Mouse (Mus musculus) hindbrain, embryonic 16.5 days (tissue): ENCODE data around the gene Cdon. TPM values are rescaled to one million over a fixed set of nuclear protein-coding genes. Genes with fewer than 3 reads are reported as not detected.

Experiments
- ATAC-seq: fragments of 200-750 bp; cut with Nextera tagmentation; 2 replicates; pipeline ENCODE4 v1.8.0; 2017; ENCODE audit warnings: moderate TSS enrichment, moderate library complexity
- H3K27ac ChIP-seq: fragments of 300-500 bp; sonication (generic); 2 replicates; pipeline ENCODE4 v1.5.1; 2014; ENCODE audit warnings: low read depth, mild to moderate bottlenecking, control low read depth, low read length, moderate library complexity
- H3K27me3 ChIP-seq: fragments of 300-500 bp; sonication (generic); replicated peaks from 2 replicates; pipeline ENCODE4 v1.6.1; 2014; ENCODE audit warnings: low read length; ENCODE audit not compliant: control insufficient read depth, insufficient read depth
- H3K36me3 ChIP-seq: fragments of 300-500 bp; sonication (generic); 2 replicates; pipeline ENCODE4 v1.6.1; 2014; ENCODE audit warnings: mild to moderate bottlenecking, low read length, moderate library complexity, mixed read lengths; ENCODE audit not compliant: control insufficient read depth, insufficient read depth
- H3K4me1 ChIP-seq: fragments of 300-500 bp; sonication (generic); 2 replicates; pipeline ENCODE4 v1.6.1; 2014; ENCODE audit warnings: low read depth, low read length; ENCODE audit not compliant: control insufficient read depth, insufficient read depth
- H3K4me2 ChIP-seq: fragments of 300-500 bp; sonication (generic); 2 replicates; pipeline ENCODE4 v1.6.1; 2014; ENCODE audit warnings: mild to moderate bottlenecking, low read length, control low read depth, moderate library complexity
- H3K4me3 ChIP-seq: fragments of 300-500 bp; sonication (generic); 2 replicates; pipeline ENCODE4 v1.5.1; 2014; ENCODE audit warnings: mild to moderate bottlenecking, low read length, control low read depth, moderate library complexity
- H3K9ac ChIP-seq: fragments of 300-500 bp; sonication (generic); 2 replicates; pipeline ENCODE4 v1.6.1; 2014; ENCODE audit warnings: low read depth, mild to moderate bottlenecking, control low read depth, low read length, moderate library complexity
- H3K9me3 ChIP-seq: fragments of 300-500 bp; sonication (generic); 2 replicates; pipeline ENCODE4 v1.6.1; 2014; ENCODE audit warnings: mild to moderate bottlenecking, low read length, moderate library complexity; ENCODE audit not compliant: control insufficient read depth
- WGBS: fragments of 180-500 bp; shearing (Covaris S2); extraction: QIAGEN DNeasy Blood & Tissue Kit; methylation state at CpG from one replicate; pipeline ENCODE4 v1.1.7; 2014; 5-methylcytosine and 5-hydroxymethylcytosine counted together
- polyA plus RNA-seq: library from polyadenylated mRNA; unstranded; fragments of >200 nt; fragmentation: Nextera tagmentation; extraction: Ambion mirVana; gene quantifications from 2 replicates; pipeline ENCODE4 v1.2.1, GENCODE M21; 2015

Gene Cdon
- polyA plus RNA-seq, 1 experiment from 2014 or later: 3.7 TPM

- Histone ChIP-seq H3K27me3 (no peaks in the 10 kb centered on the region; the same call in 1 of the 2 replicates), H3K4me2 (no peak overlapping the region), H3K9ac (no peak overlapping the region), H3K36me3 (peaks cover 2% of the 10 kb centered on the region), H3K27ac (no peak overlapping the region), H3K4me3 (no peak overlapping the region), H3K9me3 (no peaks in the 10 kb centered on the region), H3K4me1 (peaks cover 2% of the 10 kb centered on the region; the same call in 1 of the 2 replicates)
- WGBS: 63% methylated on average over 13 of the region's 13 CpGs
- no peak for ATAC-seq
Measured at GRCm38 (mm10) chr9:35539001-35539750, 118.2 kb downstream of the Cdon start.

DNA sequence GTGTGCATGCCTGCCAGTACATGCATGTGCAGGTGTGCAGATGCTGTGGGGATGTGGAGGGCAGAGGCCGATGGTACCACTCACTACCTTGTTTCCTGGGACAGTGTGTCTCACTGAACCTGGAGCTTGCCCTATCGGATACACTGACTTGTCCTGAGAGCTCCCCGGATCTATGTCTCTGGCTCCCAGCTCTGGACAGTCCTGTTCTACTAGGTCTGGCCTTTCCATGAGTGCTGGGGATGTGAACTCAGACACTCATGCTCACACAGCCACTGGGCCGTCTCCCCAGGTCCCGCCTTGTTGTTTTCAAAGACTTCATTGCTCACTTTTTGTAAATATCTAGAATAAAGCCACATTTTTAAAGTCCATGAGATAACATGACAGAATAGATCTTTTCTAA, 120.1 kb downstream of the Cdon start:
- H3K27me3 ChIP-seq: no peaks in the 10 kb centered on the region
- H3K4me2 ChIP-seq: no peak overlapping the region
- H3K36me3 ChIP-seq: peaks cover 2% of the 10 kb centered on the region
- WGBS: 84% methylated on average over 5 of the region's 5 CpGs
- no peaks in the 10 kb centered on the region for H3K9me3 ChIP-seq
- ATAC-seq: no peak
- no peak overlapping the region for H3K27ac ChIP-seq
- H3K9ac ChIP-seq: no peak overlapping the region
- no peak overlapping the region for H3K4me3 ChIP-seq
- H3K4me1 ChIP-seq: no peaks in the 10 kb centered on the region

DNA sequence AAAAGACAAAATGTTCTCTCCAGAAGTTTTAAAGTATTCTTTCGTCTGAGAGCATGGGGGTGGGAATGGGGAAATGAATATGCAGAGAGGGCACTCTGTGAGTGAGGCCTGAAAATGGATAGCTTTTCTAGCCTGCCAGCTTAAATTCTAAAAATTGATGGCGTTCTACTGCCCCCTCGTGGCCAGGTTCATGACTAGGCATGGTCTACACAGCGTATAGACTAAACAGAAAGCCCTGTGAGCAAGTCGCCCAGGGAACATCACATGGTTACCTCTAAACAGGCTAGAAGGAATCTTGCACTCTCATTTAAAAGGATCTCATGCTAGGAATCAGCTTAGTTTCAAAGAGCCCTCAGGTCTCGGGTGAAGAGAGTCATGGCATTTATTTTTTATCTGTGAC, 120.6 kb downstream of the Cdon start:
- WGBS: 8% methylated on average over 6 of the region's 6 CpGs
- peak; percentile 73 for ATAC-seq
- no peak overlapping the region for H3K27ac ChIP-seq

DNA sequence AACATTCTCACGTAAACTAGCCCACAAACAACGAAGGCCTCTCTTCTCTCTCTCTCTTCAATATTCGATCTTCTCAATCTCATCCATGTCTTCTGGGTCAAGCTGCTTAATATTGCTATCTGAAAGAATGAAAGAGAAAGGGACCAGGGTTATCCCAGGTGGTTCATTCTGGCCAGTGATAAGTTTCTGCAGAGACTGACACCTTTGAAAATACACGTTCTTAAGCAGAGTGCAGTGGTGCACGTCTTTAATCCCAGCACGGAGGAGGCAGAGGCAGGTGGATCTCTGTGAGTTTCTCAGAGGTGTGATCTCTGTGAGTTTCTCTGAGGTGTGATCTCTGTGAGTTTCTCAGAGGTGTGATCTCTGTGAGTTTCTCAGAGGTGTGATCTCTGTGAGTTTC, 121.0 kb downstream of the Cdon start:
- 70% methylated on average over 6 of the region's 6 CpGs for WGBS
- Histone ChIP-seq H3K36me3 (peaks cover 4% of the 10 kb centered on the region), H3K9ac (no peak overlapping the region), H3K27ac (no peak overlapping the region), H3K9me3 (no peaks in the 10 kb centered on the region), H3K27me3 (no peaks in the 10 kb centered on the region), H3K4me1 (no peaks in the 10 kb centered on the region), H3K4me2 (no peak overlapping the region), H3K4me3 (no peak overlapping the region)
- ATAC-seq: no peak

More for the DNA sequence above, 120.6 kb downstream of the Cdon start:
- H3K27me3 ChIP-seq: no peaks in the 10 kb centered on the region
- no peak overlapping the region for H3K4me3 ChIP-seq
- H3K9me3 ChIP-seq: no peaks in the 10 kb centered on the region
- no peak overlapping the region for H3K4me2 ChIP-seq
- H3K4me1 ChIP-seq: no peaks in the 10 kb centered on the region
- H3K36me3 ChIP-seq: peaks cover 2% of the 10 kb centered on the region
- no peak overlapping the region for H3K9ac ChIP-seq

GRCm38 (mm10) chr9:35543099-35543860, 122.4 kb downstream of the Cdon start:
- no peak for ATAC-seq
- Histone ChIP-seq H3K27me3 (no peaks in the 10 kb centered on the region), H3K4me3 (no peak overlapping the region), H3K4me2 (no peak overlapping the region), H3K27ac (no peak overlapping the region), H3K36me3 (peaks cover 5% of the 10 kb centered on the region), H3K9ac (no peak overlapping the region), H3K9me3 (no peaks in the 10 kb centered on the region), H3K4me1 (no peaks in the 10 kb centered on the region)
- WGBS: 86% methylated on average over 14 of the region's 14 CpGs

DNA sequence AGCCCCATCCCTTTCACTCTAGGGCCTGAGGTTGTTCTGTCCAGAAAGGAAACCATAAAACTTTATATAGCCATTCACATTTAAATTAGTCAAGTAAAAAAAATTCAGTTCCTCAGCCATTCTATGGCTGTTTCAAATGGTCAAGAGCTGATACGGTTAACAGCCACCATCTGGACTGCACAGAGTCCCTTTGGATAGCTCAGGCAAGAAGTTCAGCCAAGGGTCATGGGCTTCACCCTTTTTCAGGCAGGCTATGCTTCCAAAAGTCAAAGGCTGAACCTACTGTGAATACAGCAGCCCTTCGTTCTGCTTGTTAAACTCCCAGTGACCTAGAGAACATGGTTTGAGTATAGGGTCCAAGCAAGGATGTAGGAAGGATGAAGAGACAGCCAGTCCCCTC, 123.7 kb downstream of the Cdon start:
- WGBS: 66% methylated on average over 2 of the region's 2 CpGs
- no peak overlapping the region for H3K4me2 ChIP-seq
- peaks cover 5% of the 10 kb centered on the region for H3K36me3 ChIP-seq

GRCm38 (mm10) chr9:35545704-35546103, 124.8 kb downstream of the Cdon start:
- Histone ChIP-seq H3K4me1 (no peaks in the 10 kb centered on the region), H3K27me3 (no peaks in the 10 kb centered on the region), H3K9ac (no peak overlapping the region), H3K4me2 (no peak overlapping the region), H3K27ac (no peak overlapping the region), H3K9me3 (no peaks in the 10 kb centered on the region), H3K36me3 (peaks cover 5% of the 10 kb centered on the region; the same call in 1 of the 2 replicates), H3K4me3 (no peak overlapping the region)
- ATAC-seq: no peak
- WGBS: 77% methylated on average over 12 of the region's 12 CpGs

More for the DNA sequence above, 123.7 kb downstream of the Cdon start:
- Histone ChIP-seq H3K27ac (no peak overlapping the region), H3K9ac (no peak overlapping the region), H3K4me1 (no peaks in the 10 kb centered on the region), H3K27me3 (no peaks in the 10 kb centered on the region), H3K4me3 (no peak overlapping the region), H3K9me3 (no peaks in the 10 kb centered on the region)
- ATAC-seq: no peak

- H3K4me3 ChIP-seq: no peak overlapping the region
- no peak overlapping the region for H3K9ac ChIP-seq
- no peaks in the 10 kb centered on the region for H3K9me3 ChIP-seq
- H3K4me2 ChIP-seq: no peak overlapping the region
- no peak for ATAC-seq
- no peaks in the 10 kb centered on the region for H3K4me1 ChIP-seq
- H3K27ac ChIP-seq: no peak overlapping the region
- no peaks in the 10 kb centered on the region for H3K27me3 ChIP-seq
- peaks cover 5% of the 10 kb centered on the region; the same call in 1 of the 2 replicates for H3K36me3 ChIP-seq
- WGBS: 87% methylated on average over 9 of the region's 9 CpGs
Measured at GRCm38 (mm10) chr9:35546745-35547144, 125.8 kb downstream of the Cdon start.

- Histone ChIP-seq H3K4me2 (no peak overlapping the region), H3K9ac (no peak overlapping the region), H3K36me3 (0 out of 2 replicates have a peak, but pooled peaks cover 3% of the 10 kb centered on the region), H3K4me1 (no peaks in the 10 kb centered on the region), H3K27me3 (no peaks in the 10 kb centered on the region), H3K27ac (no peak overlapping the region), H3K4me3 (no peak overlapping the region), H3K9me3 (no peaks in the 10 kb centered on the region)
- ATAC-seq: no peak
- WGBS: 83% methylated on average over 9 of the region's 9 CpGs
Measured at GRCm38 (mm10) chr9:35548455-35548854, 127.5 kb downstream of the Cdon start.
